Mouse (Mus musculus) spleen, embryonic (tissue): Measurements from ENCODE around the gene Sipa1l1.

Experiments used
- CTCF ChIA-PET: fragments of 350-600 bp; sonication (Branson Sonifier 250); formaldehyde crosslinking; loops from one replicate; lab custom pipeline; 2022; lab: Charles Lee

Sipa1l1 gene

GRCm38 (mm10) chr12:82168820-82169533 lies at the start of gene Sipa1l1:
TSS of gene Sipa1l1 (plus strand) at chr12:82169320.
- CTCF ChIA-PET: interaction anchor here (0.7 kb wide), 1 partner anchor 55 kb away, joined by 8 read pairs; no protein-coding TSS in a partner anchor

DNA sequence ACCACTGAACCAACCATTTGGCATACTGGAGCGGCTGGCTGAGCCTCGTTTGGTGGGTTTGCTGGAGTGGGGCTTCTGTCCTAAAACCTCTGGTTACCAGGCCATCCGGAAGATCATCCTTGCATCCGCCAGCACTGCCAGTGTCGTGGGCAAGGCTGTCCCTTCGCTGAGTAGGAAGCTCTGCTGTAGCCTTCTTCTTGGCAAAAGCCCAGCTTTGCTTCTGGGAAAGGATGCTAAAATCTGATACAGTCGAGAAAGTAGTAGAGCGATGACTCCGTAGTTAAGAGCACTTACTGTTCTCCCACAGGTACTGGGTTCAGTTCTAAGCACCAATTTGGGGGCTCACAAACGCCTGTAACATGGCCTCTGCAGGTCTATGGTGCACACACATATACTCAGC lies 47.2 kb upstream of the Sipa1l1 start:
- CTCF ChIA-PET: no interaction called here

- CTCF ChIA-PET: no interaction called here
These were observed 46.5 kb upstream of the Sipa1l1 start for GRCm38 (mm10) chr12:82122450-82123249.

DNA sequence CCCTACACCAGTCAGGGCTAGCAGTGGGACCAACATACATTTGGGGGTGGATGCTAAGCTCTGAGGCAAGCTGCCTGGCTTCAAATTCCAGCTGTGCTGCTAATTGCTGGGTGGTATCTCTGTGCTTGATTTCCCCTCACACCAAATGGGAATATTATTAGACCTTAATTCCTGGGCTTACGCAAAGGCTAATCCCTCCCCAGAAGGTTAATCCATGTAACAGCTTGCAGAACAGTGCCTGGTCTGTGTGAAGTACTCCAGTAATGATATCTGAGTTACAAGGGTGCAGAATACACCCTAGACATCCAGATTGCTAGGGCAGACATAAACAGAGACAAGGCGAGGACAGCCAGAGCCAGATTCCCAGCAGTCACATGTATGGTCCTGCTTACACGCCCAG lies 42.3 kb upstream of the Sipa1l1 start:
- CTCF ChIA-PET: no interaction called here

DNA sequence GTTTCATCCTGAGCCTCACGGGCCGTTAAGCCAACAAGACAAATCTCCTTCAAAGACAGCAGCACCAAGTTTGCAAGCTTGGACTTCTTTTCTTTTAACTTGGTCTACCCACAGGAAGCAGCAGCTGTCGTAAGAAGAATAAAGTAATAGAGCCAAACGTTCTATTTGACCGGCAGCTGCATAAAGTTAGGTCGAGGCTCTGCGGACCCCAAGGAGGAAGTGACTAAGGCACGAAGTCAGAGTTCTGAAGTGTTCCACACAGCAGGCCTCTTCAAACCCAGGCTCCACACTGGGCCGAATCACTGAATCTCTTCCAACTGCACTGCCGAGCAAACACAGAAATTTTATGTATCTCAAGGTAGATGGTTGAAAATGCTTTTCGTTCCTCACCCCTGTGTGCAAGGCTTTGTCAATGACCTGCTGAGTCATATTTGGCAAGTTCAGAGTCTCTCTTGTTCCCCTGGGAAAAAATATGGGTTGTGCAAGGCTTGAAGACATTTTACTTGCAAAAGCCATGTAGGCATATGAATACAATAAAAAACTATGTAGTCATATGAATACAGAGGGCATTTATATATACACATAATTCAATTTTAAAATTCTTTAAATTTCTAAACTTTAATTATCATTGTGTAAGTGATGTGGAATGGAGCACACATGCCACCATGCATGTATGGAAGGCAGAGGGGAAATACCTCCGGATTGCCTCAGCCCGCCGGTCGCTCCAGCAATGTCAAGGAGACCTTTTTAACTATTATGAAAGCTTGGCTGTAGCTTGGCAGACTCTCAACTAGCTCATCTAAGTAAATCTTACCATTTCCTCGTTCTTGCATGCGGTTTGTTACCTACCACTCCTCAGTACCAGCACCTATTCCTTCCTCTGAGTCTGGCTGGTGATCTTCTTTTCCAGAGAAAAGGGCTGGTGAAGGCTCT lies 29.6 kb upstream of the Sipa1l1 start:
- CTCF ChIA-PET: interaction anchor here (0.7 kb wide), 1 partner anchor 184 kb away, joined by 3 read pairs; no protein-coding TSS in a partner anchor

GRCm38 (mm10) chr12:82143371-82143770 lies 25.7 kb upstream of the Sipa1l1 start:
- CTCF ChIA-PET: no interaction called here

DNA sequence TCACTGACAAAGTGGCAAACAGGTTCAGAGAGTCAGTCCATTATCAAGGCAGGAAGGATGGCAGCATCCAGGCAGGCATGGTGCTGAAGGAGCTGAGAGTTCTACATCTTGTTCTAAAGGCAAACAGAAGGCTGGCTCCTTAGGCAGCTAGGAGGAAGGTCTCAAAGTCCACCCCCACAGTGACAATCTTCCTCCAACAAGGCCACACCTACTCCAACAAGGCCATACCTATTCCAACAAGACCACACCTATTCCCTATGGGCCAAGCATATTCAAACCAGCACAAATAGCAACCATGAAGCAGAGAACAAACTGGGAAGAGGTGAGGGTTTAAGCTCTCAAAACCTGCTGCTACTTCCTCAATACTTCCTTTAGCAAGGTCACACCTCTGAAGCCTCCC lies 23.9 kb upstream of the Sipa1l1 start:
- CTCF ChIA-PET: no interaction called here

DNA sequence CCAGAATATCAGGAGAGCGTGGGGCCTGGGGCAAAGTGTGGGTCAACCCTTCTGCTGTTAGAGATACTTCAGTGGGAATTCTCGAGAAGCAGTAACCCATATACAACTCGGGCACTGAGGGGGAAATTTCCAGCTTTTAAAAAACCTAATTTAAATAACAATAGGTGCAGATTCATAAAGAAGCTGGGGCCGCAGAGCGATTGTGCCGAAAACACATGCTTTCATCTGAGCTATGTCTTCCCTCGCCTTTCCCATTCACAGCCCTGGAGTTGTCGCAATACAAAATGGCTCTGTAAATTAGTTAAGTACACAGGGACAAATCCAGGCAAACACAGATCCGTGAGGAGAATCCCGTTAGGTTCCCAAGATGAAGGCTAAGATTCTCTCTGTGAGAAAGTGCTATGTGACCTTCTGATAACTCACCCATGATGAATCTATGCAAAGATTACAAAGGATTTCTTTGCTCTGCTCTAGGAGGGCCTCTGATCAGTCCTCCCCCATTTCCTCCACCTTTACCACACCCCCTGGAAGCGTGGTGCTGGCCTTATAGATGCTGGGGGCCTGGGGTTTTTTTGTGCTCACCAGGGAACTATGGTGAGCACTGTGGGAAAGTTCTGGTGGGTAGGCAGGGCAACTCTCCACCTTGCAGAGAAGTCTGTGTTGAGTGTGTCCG lies 22.0 kb upstream of the Sipa1l1 start:
- CTCF ChIA-PET: no interaction called here

GRCm38 (mm10) chr12:82148328-82148930 lies 20.7 kb upstream of the Sipa1l1 start:
- CTCF ChIA-PET: no interaction called here

GRCm38 (mm10) chr12:82151019-82151418 lies 18.1 kb upstream of the Sipa1l1 start:
- CTCF ChIA-PET: no interaction called here

GRCm38 (mm10) chr12:82154527-82154926 lies 14.6 kb upstream of the Sipa1l1 start:
- CTCF ChIA-PET: no interaction called here

DNA sequence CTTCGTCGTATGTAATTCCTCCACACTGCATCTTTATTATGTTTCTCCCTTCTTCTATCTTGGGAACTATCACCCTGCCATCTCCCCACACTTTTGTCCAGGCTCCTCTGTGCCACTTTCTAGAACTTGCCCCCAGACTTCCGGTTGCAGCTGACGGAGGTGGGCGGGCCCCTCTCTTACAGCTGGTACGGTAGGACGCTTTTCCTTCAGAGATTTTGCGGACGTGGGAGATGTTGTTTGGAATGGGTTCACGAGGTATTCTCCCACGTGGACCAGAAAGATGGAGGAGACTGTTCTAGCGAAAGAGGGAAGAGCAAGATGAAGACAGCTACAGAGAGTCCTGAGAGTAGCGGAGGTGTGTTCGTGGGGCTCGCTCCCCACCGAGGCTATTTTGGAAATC lies 10.6 kb upstream of the Sipa1l1 start:
- CTCF ChIA-PET: no interaction called here

- CTCF ChIA-PET: interaction anchor here (0.6 kb wide), 1 partner anchor 126 kb away, joined by 14 read pairs; no protein-coding TSS in a partner anchor
These were observed 9.7 kb upstream of the Sipa1l1 start for GRCm38 (mm10) chr12:82159372-82159771.

- CTCF ChIA-PET: interaction anchor here (0.6 to 1.0 kb wide), 2 partner anchors 60 to 269 kb away, joined by 3 to 7 read pairs; no protein-coding TSS in a partner anchor
These were observed 3.5 kb upstream of the Sipa1l1 start for GRCm38 (mm10) chr12:82165651-82166050.

DNA sequence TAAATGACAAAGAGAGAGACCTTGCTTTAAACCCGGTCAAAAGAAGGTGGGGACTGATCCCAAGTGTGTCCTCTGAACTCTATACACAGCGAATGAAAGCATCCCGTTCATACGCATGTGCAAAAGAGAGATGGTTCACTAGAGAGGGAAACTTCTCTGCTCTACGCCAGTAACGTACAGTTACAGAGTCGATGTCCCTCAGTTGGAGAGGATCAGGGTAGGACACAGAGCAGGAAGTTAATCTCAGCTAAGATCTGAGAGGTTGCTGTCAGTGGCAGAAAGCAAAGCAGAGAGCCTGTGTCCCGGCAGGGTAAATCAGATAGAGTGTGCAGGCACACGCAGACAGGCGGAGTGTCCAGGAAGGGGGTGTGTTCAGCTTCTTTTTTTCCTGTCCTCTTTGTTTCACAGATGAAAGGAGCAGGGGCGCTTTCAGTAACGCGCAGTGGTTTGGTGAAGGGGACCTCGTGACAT lies 3.0 kb upstream of the Sipa1l1 start:
- CTCF ChIA-PET: interaction anchor here (0.6 to 1.0 kb wide), 2 partner anchors 59 to 269 kb away, joined by 3 to 7 read pairs; no protein-coding TSS in a partner anchor

DNA sequence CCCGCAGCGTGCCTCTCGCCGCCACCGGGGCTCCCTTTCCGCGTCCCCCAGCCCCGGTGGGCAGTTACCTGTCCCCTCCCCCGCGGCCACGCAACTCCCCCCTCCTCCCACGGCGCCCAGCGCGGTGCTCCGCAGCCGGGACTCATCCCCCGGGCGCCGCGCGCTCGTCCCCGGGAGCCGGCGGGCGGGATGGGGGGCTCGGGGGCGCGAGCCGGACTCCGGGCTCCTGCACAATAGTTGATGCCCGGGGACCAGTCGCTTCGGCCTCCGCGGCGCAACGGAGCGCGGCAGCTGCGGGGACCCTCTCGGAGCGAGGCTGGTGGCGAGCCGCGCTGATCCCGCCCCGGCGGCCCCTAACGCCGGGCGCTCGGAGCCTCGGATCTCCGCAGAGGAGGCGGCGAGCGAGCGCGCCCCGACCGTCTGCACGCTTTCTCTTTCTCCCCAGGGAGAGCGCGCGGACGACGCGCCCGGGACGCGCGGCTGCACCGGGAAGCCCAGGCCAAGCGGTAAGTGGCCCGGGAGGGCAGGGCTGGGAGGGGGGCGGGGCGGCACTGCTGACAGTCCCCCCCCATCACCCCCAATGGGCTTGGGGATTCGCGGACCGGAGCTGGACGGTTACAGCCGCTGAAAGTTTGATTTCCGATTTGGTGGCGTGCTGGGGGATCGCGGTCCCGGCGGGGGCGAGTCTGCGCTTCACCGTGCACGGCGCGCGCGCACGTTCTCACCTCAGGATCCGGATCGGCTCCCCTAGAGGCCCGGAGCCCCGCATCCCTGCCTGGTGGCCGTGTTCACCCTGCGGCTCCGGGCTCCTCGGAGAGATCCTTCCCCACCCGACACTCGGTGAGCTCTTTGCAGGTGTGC lies 681 bp downstream of the Sipa1l1 start:
- CTCF ChIA-PET: interaction anchor here (0.6 kb wide), 1 partner anchor 71 kb away, joined by 3 read pairs; no protein-coding TSS in a partner anchor

GRCm38 (mm10) chr12:82170461-82171279 lies 1.6 kb downstream of the Sipa1l1 start:
- CTCF ChIA-PET: interaction anchor here (0.6 kb wide), 1 partner anchor 70 kb away, joined by 3 read pairs; no protein-coding TSS in a partner anchor

GRCm38 (mm10) chr12:82171591-82171990 lies 2.5 kb downstream of the Sipa1l1 start:
- CTCF ChIA-PET: no interaction called here
